Mouse (Mus musculus): Measurements from ENCODE around the gene Ganab.
"Not testable (repeated sequence)": the region's sequence is repeated elsewhere in the genome, so short reads cannot be mapped to it uniquely, and the experiment has no call there.

Ganab gene

GRCm38 (mm10) chr19:8888511-8889385, 9.1 kb upstream of the Ganab start, which contains the start of the genes 1810009A15Rik and Gm49416:
TSS of gene 1810009A15Rik (plus strand) at chr19:8888853.
TSS of gene Gm49416 (plus strand) at chr19:8888926.
- peak; percentile 96 to 97 for DNase-seq

- DNase-seq = peak; percentile 90
Measured at GRCm38 (mm10) chr19:8892829-8893766, 4.8 kb upstream of the Ganab start, which contains the start of gene Ints5. TSS of gene Ints5 (plus strand) at chr19:8893005.

DNA sequence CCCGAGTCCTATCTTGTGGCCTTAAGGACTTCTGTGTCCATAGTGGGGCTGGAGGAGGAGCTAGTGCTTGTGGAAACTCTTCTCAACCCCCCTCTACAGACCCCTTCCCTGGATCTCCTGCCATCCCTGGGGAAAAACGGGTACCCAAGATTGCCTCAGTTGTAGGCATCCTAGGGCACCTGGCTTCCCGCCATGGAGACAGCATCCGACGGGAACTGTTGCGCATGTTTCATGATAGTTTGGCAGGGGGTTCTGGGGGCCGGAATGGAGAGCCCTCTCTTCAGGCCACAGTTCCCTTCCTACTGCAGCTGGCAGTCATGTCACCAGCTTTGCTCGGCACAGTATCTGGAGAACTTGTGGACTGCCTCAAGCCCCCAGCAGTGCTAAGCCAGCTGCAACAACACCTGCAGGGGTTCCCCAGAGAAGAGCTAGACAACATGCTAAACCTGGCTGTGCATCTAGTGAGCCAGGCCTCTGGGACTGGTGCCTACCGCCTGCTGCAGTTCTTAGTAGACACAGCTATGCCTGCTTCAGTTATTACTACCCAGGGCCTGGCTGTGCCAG, 2.4 kb upstream of the Ganab start:
- DNase-seq = peak in 1 of 2 experiments; percentile 41

DNA sequence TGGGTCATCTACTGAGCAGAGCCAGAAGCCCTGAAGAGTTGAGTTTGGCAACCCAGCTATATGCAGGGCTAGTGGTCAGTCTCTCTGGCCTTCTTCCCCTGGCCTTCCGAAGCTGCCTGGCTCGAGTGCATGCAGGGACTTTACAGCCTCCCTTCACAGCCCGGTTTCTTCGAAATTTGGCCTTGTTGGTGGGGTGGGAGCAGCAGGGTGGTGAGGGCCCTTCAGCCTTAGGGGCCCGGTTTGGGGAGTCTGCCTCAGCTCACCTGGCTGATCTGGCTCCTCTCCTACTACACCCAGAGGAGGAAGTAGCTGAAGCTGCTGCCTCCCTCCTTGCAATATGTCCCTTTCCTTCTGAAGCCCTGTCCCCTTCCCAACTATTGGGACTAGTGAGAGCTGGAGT, 1.6 kb upstream of the Ganab start:
- DNase-seq = not testable (repeated sequence)

DNA sequence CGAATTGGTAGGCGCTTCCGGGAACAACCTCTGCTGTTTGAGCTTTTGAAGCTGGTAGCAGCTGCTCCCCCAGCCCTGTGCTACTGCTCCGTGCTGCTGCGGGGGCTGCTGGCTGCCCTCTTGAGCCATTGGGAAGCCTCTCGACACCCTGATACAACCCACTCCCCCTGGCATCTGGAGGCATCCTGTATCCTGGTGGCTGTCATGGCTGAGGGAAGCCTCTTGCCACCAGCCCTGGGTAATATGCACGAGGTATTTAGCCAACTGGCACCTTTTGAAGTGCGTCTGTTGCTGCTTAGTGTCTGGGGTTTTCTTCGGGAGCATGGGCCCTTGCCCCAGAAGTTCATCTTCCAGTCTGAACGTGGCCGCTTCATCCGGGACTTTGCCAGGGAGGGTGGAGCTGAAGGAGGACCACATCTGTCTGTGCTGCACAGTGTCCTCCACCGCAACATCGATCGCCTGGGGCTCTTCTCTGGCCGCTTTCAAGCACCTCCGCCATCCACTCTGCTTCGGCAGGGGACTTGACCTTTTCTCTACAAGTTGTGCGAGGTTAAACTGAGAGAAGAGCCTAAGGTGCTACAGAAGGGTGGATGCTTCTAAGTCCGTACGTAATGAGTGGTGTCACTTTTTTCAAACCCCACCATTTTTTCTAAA, 533 bp upstream of the Ganab start:
- peak; percentile 56 to 64 for DNase-seq

GRCm38 (mm10) chr19:8898576-8898975, 705 bp downstream of the Ganab start:
- no peak for DNase-seq

- peak in 1 of 2 experiments; percentile 42 for DNase-seq
Measured at GRCm38 (mm10) chr19:8899079-8899478, 1.2 kb downstream of the Ganab start.

DNA sequence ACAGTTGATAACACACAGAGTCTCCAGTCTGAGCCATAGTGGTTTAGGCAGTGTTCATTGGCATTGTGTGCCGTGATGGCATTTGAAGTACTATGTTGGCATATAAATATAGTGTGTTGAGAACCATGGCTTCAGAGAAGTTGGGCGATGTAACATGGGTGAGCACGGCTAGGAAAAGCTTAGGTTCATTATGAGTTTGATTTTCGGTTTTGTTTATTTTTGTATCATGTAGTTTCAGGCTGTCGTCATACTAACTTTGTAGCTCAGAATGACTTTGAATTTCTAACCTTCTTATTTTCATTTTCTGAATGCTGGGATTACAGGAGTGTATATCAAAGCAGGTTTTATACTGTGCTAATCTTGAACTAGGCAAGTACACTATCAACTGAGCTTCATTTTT, 5.5 kb downstream of the Ganab start:
- DNase-seq = no peak

- DNase-seq = no peak
Measured at GRCm38 (mm10) chr19:8908531-8908930, 10.7 kb downstream of the Ganab start.

- DNase-seq = no peak
Measured at GRCm38 (mm10) chr19:8911810-8912209, 13.9 kb downstream of the Ganab start.

- no peak for DNase-seq
Measured at GRCm38 (mm10) chr19:8914212-8914611, 16.3 kb downstream of the Ganab start.

- DNase-seq = no peak
Measured at GRCm38 (mm10) chr19:8919000-8919399, 21.1 kb downstream of the Ganab start.

DNA sequence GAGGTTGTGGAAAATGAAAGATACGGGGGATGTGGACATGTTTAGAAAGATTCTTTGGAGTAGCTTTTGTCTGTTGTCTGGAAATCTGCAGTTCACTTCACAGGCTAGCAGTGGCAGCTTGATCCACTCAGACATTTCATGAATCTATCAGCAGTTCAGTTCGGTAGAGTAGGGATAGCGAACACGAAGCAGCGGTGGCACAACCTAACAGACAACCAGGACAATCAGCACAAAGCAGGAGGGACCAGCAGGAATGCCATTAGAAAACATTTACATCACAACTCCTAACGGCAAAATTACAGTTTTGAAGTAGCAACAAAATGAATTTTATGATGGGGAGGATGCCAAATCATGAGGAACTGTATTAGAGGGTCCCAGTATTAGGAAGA, 21.8 kb downstream of the Ganab start:
- DNase-seq = no peak

GRCm38 (mm10) chr19:8920073-8920736, 22.3 kb downstream of the Ganab start, which contains the start of gene B3gat3:
TSS of gene B3gat3 (plus strand) at chr19:8920374.
- DNase-seq = peak; percentile 94 to 96

DNA sequence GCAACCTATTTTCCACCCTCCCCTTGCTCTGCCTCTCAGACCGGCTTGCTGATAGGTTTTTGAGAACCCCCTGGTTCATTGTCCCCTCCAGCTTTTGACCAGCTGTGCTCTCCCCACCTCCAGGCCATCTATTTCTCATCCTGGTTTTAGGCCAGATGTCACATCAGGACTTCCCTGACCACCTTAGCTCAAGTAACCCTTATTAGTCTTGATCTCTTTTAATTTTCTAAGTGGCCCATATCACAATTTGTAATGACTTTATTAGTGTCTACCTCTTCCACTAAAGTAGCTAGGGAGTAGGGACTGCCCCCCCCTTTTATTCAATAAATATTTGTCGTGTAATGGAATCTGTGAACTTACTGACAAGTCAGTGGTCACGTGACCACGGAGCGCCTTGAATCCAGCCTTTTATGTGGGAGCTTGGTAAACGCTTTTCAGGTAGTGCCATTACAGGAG, 23.0 kb downstream of the Ganab start:
- peak in 1 of 2 experiments; percentile 38 for DNase-seq

- DNase-seq = peak in 1 of 2 experiments; percentile 18
Measured at GRCm38 (mm10) chr19:8921741-8922140, 23.9 kb downstream of the Ganab start.

DNA sequence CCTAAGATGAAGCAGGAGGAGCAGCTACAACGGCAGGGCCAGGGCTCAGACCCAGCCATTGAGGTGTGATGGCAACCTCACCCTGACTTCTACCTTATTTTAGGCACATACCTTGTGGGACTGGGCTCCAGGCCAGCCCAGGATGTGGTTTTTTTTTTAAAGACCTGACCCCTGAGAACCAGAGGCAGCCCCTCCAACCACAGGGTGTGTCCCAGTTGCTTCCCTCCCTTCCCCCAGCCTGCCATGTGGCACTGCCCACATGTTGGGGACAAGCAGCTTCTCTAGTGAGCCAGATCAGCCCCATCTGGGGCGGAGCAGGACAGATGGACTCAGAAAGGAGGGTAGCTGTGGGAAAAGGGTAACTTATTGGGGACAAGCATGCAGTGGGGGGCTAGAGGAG, 28.9 kb downstream of the Ganab start:
- DNase-seq = no peak

- no peak for DNase-seq
Measured at GRCm38 (mm10) chr19:8927891-8928525, 30.1 kb downstream of the Ganab start.

GRCm38 (mm10) chr19:8928689-8929223, 30.9 kb downstream of the Ganab start:
- DNase-seq = peak; percentile 58 to 64

DNA sequence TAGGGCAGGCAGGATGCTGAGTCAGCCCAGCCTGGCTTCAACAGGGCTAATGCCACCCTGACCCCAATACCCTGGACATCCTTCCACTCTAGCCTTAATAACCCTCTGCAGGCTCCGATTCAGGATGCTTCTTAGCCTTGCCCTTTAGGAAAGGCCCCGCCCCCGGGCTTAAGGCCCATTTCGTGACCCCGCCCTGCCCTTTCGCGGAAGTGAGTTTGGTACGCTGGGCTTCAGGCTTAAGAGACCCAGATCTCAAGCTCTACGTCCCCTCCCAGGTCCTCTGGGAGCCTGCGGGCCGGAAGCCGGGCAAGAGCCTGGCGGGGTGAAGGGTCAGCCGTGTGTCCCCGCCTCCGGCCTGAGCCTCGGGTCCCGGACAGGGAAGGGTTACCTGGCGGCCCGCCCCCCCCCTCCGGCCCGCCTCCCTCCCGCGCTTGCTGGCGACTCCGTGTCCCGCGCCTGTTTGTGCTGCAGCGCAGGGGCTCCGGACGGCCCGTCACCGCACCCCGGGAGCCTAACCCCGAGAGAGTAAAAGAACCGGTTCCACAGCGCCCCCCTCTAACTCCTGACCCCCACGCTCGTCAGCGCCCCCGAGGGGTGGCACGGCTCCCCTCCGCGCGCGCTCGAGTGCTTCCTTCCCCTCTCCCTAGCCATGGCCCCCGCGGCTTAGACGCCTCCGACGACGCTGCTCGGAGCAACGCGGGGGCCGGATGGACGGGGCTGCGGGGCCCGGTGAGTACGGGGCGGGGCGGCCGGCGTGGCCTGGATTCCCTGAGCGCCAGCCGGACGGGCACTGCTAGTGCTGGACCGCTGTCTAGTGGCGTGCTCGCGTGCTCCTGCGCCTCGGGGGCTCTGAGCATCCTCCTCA, 31.6 kb downstream of the Ganab start, which contains the start of the genes Rom1 and Eml3:
Gene Rom1, minus strand, starts transcription at position 133 of the 865 bp plus-strand sequence.
Gene Eml3, plus strand, starts transcription at position 329 of the 865 bp plus-strand sequence.
- peak; percentile 67 to 80 for DNase-seq
